Mouse (Mus musculus) kidney, postnatal 25 days (tissue): ENCODE measurements around the gene Fam166a.

Source experiments
- DNase-seq, 2 experiments: peaks; one replicate each; pipeline ENCODE4 v3.0.0; 2021; ENCODE audit warnings: mixed read lengths in 2 of 2

Fam166a gene

GRCm38 (mm10) chr2:25223681-25224491, 5.3 kb downstream of the Fam166a start:
- DNase-seq: peak; percentile 81 to 94

GRCm38 (mm10) chr2:25224492-25224765, 5.9 kb downstream of the Fam166a start, which contains the start of gene Tubb4b:
TSS of gene Tubb4b (minus strand) at chr2:25224702.
- no peak for DNase-seq

GRCm38 (mm10) chr2:25224766-25225752, 6.5 kb downstream of the Fam166a start:
- DNase-seq: peak; percentile 98 to 100

GRCm38 (mm10) chr2:25225811-25226379, 7.3 kb downstream of the Fam166a start:
- no peak for DNase-seq

GRCm38 (mm10) chr2:25226864-25227263, 8.3 kb downstream of the Fam166a start:
- DNase-seq: peak in 1 of 2 experiments; percentile 43

GRCm38 (mm10) chr2:25227406-25227805, 8.9 kb downstream of the Fam166a start:
- no peak for DNase-seq

GRCm38 (mm10) chr2:25228431-25228889, 9.9 kb downstream of the Fam166a start:
- peak; percentile 93 to 95 for DNase-seq

GRCm38 (mm10) chr2:25228995-25229530, 10.5 kb downstream of the Fam166a start:
- no peak for DNase-seq

GRCm38 (mm10) chr2:25229582-25229981, 11.0 kb downstream of the Fam166a start:
- no peak for DNase-seq

- DNase-seq: peak in 1 of 2 experiments; percentile 34
Measured at GRCm38 (mm10) chr2:25230581-25230980, 12.0 kb downstream of the Fam166a start.

GRCm38 (mm10) chr2:25231038-25231437, 12.5 kb downstream of the Fam166a start:
- peak in 1 of 2 experiments; percentile 29 for DNase-seq

GRCm38 (mm10) chr2:25233421-25233820, 14.9 kb downstream of the Fam166a start:
- DNase-seq: peak in 1 of 2 experiments; percentile 40

- peak; percentile 61 to 81 for DNase-seq
Measured at GRCm38 (mm10) chr2:25234050-25234449, 15.5 kb downstream of the Fam166a start, which contains the start of gene Slc34a3. TSS of gene Slc34a3 (minus strand) at chr2:25234364.

- peak; percentile 56 to 85 for DNase-seq
Measured at GRCm38 (mm10) chr2:25234551-25235220, 16.1 kb downstream of the Fam166a start.

- peak in 1 of 2 experiments; percentile 29 for DNase-seq
Measured at GRCm38 (mm10) chr2:25236614-25237013, 18.1 kb downstream of the Fam166a start, which contains the start of gene Rnf224. TSS of gene Rnf224 (minus strand) at chr2:25236787.

GRCm38 (mm10) chr2:25237522-25237921, 19.0 kb downstream of the Fam166a start:
- peak; percentile 75 to 80 for DNase-seq

- peak in 1 of 2 experiments; percentile 41 for DNase-seq
Measured at GRCm38 (mm10) chr2:25238106-25238505, 19.6 kb downstream of the Fam166a start.

GRCm38 (mm10) chr2:25239766-25240165, 21.2 kb downstream of the Fam166a start:
- DNase-seq: peak in 1 of 2 experiments; percentile 27

- no peak for DNase-seq
Measured at GRCm38 (mm10) chr2:25240310-25240709, 21.8 kb downstream of the Fam166a start.

- peak; percentile 88 to 95 for DNase-seq
Measured at GRCm38 (mm10) chr2:25240723-25241437, 22.3 kb downstream of the Fam166a start.

GRCm38 (mm10) chr2:25241438-25241775, 22.9 kb downstream of the Fam166a start:
- DNase-seq: peak in 1 of 2 experiments; percentile 34
